Mouse (Mus musculus): Measurements from ENCODE around the gene Polr2g.

The Polr2g gene

DNA sequence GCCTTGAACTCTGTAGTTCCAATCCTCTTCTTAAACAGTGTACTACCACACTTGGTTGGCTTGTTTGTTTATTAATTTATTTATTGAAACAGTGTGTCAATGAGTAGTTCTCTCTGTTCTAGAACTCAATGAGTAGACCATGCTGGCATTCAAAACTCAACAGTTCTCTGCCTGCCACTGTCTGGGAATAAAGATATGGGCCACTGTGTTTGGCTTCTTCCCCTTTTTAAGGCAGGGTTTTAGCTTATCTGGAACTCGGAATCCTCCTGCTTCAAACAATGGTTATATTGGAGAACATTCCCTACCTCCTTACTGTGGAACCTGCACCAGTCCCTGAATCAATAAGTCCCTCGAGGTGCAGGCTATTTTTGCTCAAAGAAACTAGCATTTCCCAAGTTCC, 39.5 kb downstream of the Polr2g start:
- no peak for DNase-seq (ENCODE audit: low read depth, low spot score)

DNA sequence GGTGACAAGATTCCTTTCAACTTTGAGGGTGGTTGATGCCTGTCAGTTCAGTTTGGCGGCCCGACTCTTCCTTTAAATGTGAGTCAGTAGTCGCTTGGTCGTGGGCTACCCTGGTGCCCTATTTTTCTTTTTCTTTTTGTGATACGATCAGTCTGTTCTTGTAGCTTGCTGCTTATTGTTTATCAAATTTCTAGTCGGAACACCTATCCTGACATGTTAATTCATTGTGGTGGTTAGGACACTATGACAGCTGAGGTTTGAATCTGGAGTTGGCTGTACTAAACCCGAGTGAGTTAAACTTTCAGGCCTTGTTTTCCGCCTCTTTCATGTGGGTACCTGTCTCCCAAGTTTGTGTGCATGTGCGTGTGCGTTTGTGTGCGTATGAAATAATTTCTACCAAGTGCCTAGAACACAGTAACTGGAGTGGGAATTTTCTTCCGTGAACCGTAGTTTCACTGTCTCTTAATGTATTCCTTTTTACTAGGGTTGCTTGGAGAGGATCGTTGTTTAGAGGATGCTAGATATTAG, 40.8 kb downstream of the Polr2g start:
- no peak for DNase-seq (ENCODE audit: low read depth, low spot score)

DNA sequence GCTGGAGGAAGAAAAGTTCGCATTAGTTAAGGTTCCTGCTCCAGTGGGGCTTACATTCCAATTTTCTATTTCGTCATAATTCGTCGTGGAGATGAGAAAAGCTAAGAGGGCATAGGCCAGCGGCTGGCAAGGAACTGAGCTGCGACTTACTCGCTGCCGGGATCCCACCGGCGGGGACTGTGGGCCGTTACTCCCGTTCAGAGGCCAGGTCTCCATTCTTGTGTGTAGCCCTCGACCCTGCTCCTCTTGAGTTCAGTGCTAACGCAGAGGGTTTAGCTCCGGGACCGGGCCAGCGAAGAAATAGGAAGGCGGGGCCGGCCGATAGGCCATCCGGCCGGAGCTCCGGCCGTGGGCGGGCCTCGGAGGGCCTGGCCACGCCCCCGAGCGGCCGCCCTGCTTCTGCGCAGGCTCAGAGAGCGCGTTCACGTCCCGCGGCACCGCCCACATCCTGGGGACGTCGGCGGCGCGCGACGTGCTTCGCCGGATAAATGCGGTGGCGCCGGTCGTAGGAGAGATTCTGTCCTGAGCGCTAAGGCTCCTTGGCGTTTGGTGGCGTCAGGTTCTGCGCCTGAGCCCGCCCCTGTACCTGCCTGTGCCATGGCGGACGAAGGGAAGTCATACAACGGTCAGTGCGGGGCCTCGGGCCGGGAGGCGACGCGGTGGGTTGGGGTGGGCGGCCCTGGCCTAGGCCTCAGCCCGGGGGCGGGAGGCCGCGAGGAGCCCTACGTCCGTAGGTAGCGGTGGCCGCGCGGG, 41.6 kb downstream of the Polr2g start, which contains the start of gene Nxf1:
Gene Nxf1, plus strand, starts transcription at position 439 of the 753 bp plus-strand sequence.
- DNase-seq (ENCODE audit: low read depth, low spot score): peak; percentile 86

DNA sequence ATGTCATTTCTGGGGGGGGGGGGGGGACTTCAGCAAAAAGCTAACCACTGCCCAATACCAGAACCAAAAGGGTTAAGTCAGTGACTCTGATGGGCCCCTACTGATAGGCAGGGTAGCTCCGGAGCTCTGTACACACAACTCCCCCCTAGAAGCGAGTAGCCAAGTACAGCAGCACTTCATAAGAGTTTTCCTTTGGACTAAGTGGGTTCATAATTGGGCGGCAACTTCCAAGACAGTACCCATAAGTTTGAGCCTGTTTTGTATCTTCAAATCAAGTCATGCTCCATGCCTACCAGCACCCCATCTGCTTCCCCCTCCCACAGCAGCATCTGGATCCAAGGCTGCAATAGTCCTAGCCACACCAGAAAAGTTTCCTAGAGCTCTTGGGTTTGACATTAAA, 42.7 kb downstream of the Polr2g start:
- DNase-seq (ENCODE audit: low read depth, low spot score): no peak

DNA sequence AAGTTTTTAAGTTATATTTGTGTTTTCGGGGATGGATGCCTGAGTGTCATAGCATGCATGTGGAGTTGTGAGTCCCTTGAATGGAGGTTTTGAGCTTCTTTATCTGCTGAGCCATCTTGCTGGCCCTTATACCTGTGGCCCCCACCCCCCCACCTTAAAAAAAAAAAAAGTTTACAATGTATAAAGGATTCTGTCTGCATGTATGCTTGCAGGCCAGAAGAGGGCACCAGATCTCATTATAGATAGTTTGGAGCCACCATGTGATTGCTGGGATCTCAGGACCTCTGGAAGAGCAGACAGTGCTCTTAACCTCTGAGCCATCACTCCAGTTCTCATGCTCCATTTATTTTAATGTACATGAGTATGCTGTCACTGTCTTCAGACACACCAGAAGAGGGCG, 51.0 kb downstream of the Polr2g start:
- DNase-seq (ENCODE audit: low read depth, low spot score): no peak

- DNase-seq (ENCODE audit: low read depth, low spot score): no peak
Observed at GRCm38 (mm10) chr19:8745382-8745781, 53.0 kb downstream of the Polr2g start.
